Mouse (Mus musculus) hindbrain, postnatal 0 days (tissue): ENCODE measurements at regions not wholly inside any gene's neighbourhood (a gene's known extent, or its start where the extent isn't known, plus 50 kb on each side); places are given as distances from the start of the nearest gene placed in this dataset.

Source experiments
- ATAC-seq: fragments of 200-750 bp; cut with Nextera tagmentation; 2 replicates; pipeline ENCODE4 v1.8.0; 2017; ENCODE audit warnings: mild to moderate bottlenecking, moderate TSS enrichment, moderate library complexity
- DNase-seq: peaks from one replicate; pipeline ENCODE4 v3.0.0-alpha.2; 2015; ENCODE audit warnings: low spot score
- H3K27ac ChIP-seq: fragments of 300-500 bp; sonication (generic); 2 replicates; pipeline ENCODE4 v1.5.1; 2014; ENCODE audit warnings: mild to moderate bottlenecking
- H3K27me3 ChIP-seq: fragments of 300-500 bp; sonication (generic); 2 replicates; pipeline ENCODE4 v1.6.1; 2014; ENCODE audit warnings: low read length, mixed read lengths; ENCODE audit not compliant: insufficient read depth
- H3K36me3 ChIP-seq: fragments of 300-500 bp; sonication (generic); 2 replicates; pipeline ENCODE4 v1.6.1; 2014; ENCODE audit warnings: low read length, mixed read lengths; ENCODE audit not compliant: insufficient read depth
- H3K4me1 ChIP-seq: fragments of 300-500 bp; sonication (generic); 2 replicates; pipeline ENCODE4 v1.6.1; 2014; ENCODE audit warnings: antibody characterized with exemption, low read length, mixed read lengths; ENCODE audit not compliant: insufficient read depth
- H3K4me2 ChIP-seq: fragments of 300-500 bp; sonication (generic); 2 replicates; pipeline ENCODE4 v1.6.1; 2014; ENCODE audit warnings: low read depth, mild to moderate bottlenecking, low read length, moderate library complexity, mixed read lengths
- H3K4me3 ChIP-seq: fragments of 300-500 bp; sonication (generic); 2 replicates; pipeline ENCODE4 v1.5.1; 2014; ENCODE audit warnings: low read length
- H3K9ac ChIP-seq: fragments of 300-500 bp; sonication (generic); replicated peaks from 2 replicates; pipeline ENCODE4 v1.6.1; 2014; ENCODE audit warnings: mild to moderate bottlenecking, low read length, moderate library complexity, mixed read lengths
- H3K9me3 ChIP-seq: fragments of 300-500 bp; sonication (generic); 2 replicates; pipeline ENCODE4 v1.6.1; 2016; ENCODE audit warnings: low read length, mixed read lengths
- CTCF ChIP-seq: IDR thresholded peaks from 2 replicates; pipeline ENCODE4 v1.5.1; 2016; ENCODE audit warnings: antibody characterized with exemption, control low read depth, low read depth
- WGBS: fragments of 180-500 bp; shearing (Covaris S2); extraction: QIAGEN DNeasy Blood & Tissue Kit; methylation state at CpG from one replicate; pipeline ENCODE4 v1.1.7; 2014; 5-methylcytosine and 5-hydroxymethylcytosine counted together

DNA sequence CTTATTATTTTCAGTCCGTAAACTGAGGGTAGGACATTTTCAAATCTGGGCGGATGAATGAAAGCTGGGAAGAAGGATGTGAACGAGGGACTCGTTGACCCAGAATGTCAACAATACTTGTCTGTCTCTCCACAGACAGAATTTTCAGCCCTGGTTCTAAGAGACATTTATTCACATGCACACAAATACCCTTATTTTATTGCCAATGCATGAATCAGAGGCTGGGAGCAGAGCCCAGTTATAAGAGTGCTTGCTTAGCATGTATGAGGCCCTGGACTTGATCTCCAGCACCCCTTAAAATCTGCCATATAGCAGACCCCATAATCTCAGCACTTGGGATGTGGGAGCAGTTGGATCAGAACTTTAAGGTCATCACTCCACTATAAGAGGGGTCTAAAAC, 384.8 kb upstream of the Mpdz start:
- no peak overlapping the region for H3K27ac ChIP-seq
- 78% methylated on average over 4 of the region's 4 CpGs for WGBS
- no peaks in the 10 kb centered on the region for H3K27me3 ChIP-seq
- DNase-seq, result no peak
- no peak for TF ChIP-seq CTCF
- H3K4me2 ChIP-seq, result no peak overlapping the region
- H3K4me1 ChIP-seq, result no peaks in the 10 kb centered on the region
- no peak for ATAC-seq
- H3K9me3 ChIP-seq, result no peaks in the 10 kb centered on the region
- H3K9ac ChIP-seq, result no peak overlapping the region
- no peaks in the 10 kb centered on the region for H3K36me3 ChIP-seq
- H3K4me3 ChIP-seq, result no peak overlapping the region

DNA sequence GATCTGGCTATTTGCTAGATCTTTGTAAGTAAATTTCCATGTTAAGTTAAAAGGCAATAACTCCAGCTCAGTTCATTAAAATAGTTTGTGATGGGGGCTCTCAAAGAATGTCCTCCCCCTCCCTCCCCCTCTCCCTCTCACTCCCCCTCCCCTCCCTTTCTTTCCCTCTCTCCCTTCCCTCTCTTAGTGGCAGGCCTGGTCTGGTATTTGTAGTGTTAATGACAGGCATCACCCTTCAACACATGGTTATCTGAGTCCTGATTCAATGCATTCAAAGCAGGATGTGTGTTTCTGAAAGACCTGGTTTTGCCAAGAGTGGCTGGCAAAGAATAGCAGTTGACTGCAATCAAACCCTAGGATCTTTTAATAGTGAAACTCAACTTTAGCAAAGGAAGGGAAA, 383.4 kb upstream of the Mpdz start:
- H3K27ac ChIP-seq, result no peak overlapping the region
- no peaks in the 10 kb centered on the region for H3K4me1 ChIP-seq
- no peak overlapping the region for H3K4me2 ChIP-seq
- H3K27me3 ChIP-seq, result no peaks in the 10 kb centered on the region
- no peak overlapping the region for H3K4me3 ChIP-seq
- ATAC-seq, result no peak
- no peak for DNase-seq
- no peak for TF ChIP-seq CTCF
- no peaks in the 10 kb centered on the region for H3K9me3 ChIP-seq
- H3K9ac ChIP-seq, result no peak overlapping the region
- H3K36me3 ChIP-seq, result no peaks in the 10 kb centered on the region

DNA sequence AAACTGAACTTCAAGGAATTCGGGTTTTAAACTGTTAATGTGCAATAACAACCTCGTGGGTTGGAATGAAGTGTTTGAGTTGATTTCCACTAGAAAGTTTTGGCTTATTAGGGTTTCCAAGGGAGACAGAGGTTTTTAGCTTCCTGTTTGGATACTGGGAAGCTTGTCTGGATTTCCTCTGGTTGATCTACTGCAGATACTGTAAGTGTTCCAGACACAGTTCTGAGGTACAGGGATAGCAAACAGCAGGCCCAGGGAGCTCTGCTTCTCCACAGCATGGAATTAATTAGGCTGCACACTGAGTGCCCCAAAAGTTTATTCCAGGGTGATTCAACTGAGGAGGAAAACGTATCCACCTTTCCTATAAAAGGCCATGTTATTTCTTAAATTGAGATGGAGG, 381.0 kb upstream of the Mpdz start:
- H3K4me3 ChIP-seq, result no peak overlapping the region
- no peaks in the 10 kb centered on the region for H3K27me3 ChIP-seq
- ATAC-seq (no peak), DNase-seq (no peak)
- H3K9ac ChIP-seq, result no peak overlapping the region
- WGBS, result 72% methylated on average over 3 of the region's 3 CpGs
- H3K27ac ChIP-seq, result no peak overlapping the region
- H3K9me3 ChIP-seq, result no peaks in the 10 kb centered on the region
- H3K36me3 ChIP-seq, result no peaks in the 10 kb centered on the region
- no peak overlapping the region for H3K4me2 ChIP-seq
- H3K4me1 ChIP-seq, result no peaks in the 10 kb centered on the region
- no peak for TF ChIP-seq CTCF

DNA sequence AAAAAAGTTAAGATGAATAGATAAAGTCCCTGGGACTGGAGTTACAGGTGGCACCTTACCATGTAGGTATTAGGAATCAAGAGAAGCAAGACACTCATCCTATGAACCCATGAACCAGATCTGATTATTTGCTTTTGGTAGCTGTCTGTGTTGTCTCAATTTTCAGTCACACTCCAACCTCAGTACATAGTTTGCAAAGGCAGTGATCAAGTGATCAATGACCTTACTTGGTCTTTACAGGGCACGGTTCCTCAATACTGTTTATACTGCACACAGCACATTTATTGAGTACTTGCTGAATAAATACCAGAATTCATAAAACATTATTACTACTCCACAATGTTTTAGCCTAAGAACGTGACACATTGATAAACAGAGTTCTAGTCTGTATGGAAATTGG, 346.7 kb upstream of the Mpdz start:
- H3K27me3 ChIP-seq, result no peaks in the 10 kb centered on the region
- H3K36me3 ChIP-seq, result no peaks in the 10 kb centered on the region
- no peak overlapping the region for H3K4me3 ChIP-seq
- no peak for DNase-seq
- H3K4me1 ChIP-seq, result no peaks in the 10 kb centered on the region
- TF ChIP-seq CTCF, result no peak
- no peaks in the 10 kb centered on the region for H3K9me3 ChIP-seq
- H3K9ac ChIP-seq, result no peak overlapping the region
- WGBS, result 94% methylated on average over 2 of the region's 2 CpGs
- no peak overlapping the region for H3K4me2 ChIP-seq
- ATAC-seq, result no peak
- H3K27ac ChIP-seq, result no peak overlapping the region

DNA sequence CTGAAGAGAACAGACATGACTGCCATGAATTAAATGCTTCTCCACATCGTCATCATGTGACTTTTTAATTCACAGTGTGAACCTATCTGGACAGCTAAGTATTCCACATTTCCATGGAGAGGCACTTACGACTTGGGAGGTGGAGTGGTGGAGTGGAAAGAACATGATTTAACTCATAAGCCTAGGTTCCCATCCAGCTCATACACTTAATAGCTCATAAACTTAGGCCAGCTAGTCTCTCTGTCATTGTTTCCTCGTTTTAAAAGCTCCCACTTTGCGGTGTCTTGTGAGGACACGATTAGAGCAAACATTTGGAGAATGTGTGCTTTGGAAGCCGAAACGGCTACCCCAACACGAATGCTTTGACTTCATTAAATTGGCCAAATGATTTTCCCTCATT, 346.0 kb upstream of the Mpdz start:
- Histone ChIP-seq H3K27ac (no peak overlapping the region), H3K4me2 (no peak overlapping the region), H3K9ac (no peak overlapping the region), H3K9me3 (no peaks in the 10 kb centered on the region), H3K4me1 (no peaks in the 10 kb centered on the region), H3K36me3 (no peaks in the 10 kb centered on the region), H3K27me3 (no peaks in the 10 kb centered on the region), H3K4me3 (no peak overlapping the region)
- no peak for DNase-seq
- WGBS, result 82% methylated on average over 8 of the region's 8 CpGs
- no peak for ATAC-seq
- no peak for TF ChIP-seq CTCF

DNA sequence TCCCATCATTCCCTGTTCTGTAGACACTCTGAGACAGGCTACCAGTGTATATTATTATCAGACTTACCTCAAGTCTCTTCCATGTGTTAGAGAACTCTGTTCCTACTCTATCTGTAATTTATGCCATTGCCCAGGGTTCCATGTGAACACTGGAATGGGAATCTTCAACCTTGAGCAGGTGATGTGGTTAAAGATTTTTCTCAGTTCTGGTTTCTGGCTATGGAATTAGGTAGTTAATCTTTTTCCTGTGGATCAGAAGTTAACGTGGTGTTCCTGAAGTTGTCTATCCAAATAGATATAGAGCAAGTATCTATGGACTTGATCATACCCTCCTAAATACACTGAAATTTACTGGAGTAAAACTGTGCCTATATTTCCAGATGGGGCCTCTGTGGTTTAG, 339.4 kb upstream of the Mpdz start:
- 83% methylated on average over 1 of the region's 1 CpGs for WGBS
- Histone ChIP-seq H3K9ac (no peak overlapping the region), H3K27me3 (no peaks in the 10 kb centered on the region), H3K4me1 (no peaks in the 10 kb centered on the region), H3K9me3 (no peaks in the 10 kb centered on the region), H3K4me3 (no peak overlapping the region), H3K27ac (no peak overlapping the region), H3K4me2 (no peak overlapping the region), H3K36me3 (no peaks in the 10 kb centered on the region)
- no peak for TF ChIP-seq CTCF
- DNase-seq, result no peak
- no peak for ATAC-seq

DNA sequence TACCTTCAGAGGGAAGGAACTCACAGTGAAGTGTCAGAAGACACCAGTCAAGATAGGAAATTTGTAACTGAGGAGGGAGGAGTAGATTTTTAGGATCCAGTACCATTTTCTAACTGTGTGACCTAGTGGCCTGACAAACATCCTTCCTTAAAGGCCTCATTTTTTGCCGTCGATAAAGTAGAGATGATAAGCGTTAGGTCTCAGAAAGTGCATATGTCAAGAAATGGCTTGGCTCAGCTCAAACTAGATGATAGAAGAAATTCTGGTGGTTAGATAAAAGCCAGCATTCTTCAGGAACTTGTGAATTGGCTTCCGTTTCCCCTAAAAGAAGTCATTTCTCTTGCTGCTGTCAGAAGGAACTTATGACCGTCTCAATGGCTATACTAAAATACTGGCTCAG, 324.1 kb upstream of the Mpdz start:
- no peak overlapping the region for H3K4me2 ChIP-seq
- TF ChIP-seq CTCF, result no peak
- no peaks in the 10 kb centered on the region for H3K4me1 ChIP-seq
- no peak for DNase-seq
- H3K9me3 ChIP-seq, result no peaks in the 10 kb centered on the region
- ATAC-seq, result no peak
- H3K9ac ChIP-seq, result no peak overlapping the region
- no peak overlapping the region for H3K4me3 ChIP-seq
- WGBS, result 86% methylated on average over 5 of the region's 5 CpGs
- H3K27me3 ChIP-seq, result no peaks in the 10 kb centered on the region
- no peaks in the 10 kb centered on the region for H3K36me3 ChIP-seq
- no peak overlapping the region for H3K27ac ChIP-seq
